In genomic region chr14:62937675-62938074, GRCm38 (mm10) we compare ENCODE assay signal across 13 mouse cellular contexts. TPM values are rescaled to one million over a fixed set of nuclear protein-coding genes. Genes with fewer than 3 reads are reported as not detected.
DNase-seq lines count a peak whose midpoint lies in the region; ATAC-seq and TF ChIP-seq lines count a peak whose summit lies in the region.
"Had no signal": no experiment of that assay in that cellular context is flagged by ENCODE, and none has a peak within 500 bp of the region (broad histone marks: within the 10 kb centered on the region; RNA-seq: fewer than 3 reads in every experiment).

No protein-coding gene starts in this region.

- ATAC-seq in intestine, postnatal 0 days = no peak
- ATAC-seq in intestine, embryonic 16.5 days = no peak
- no peak for ATAC-seq in monocyte, adult 5-6 weeks (replicated peaks; ENCODE audit: insufficient number of reproducible peaks, low FRiP score, low TSS enrichment, poor library complexity, severe bottlenecking)

- H3K4me2 ChIP-seq in intestine, postnatal 0 days (replicated peaks; ENCODE audit: low read depth) = no peak overlapping the region
- H3K4me2 ChIP-seq in intestine, embryonic 16.5 days (ENCODE audit: low read depth, low read length) = no peak overlapping the region
- H3K4me2 ChIP-seq: limb, embryonic 15.5 days; stomach, embryonic 15.5 days had no signal

- 0 out of 2 replicates have a peak, but pooled peaks cover 4% of the 10 kb centered on the region for H3K36me3 ChIP-seq in intestine, postnatal 0 days (ENCODE audit: control insufficient read depth, insufficient read depth)
- H3K36me3 ChIP-seq in intestine, embryonic 16.5 days (ENCODE audit: control insufficient read depth, insufficient read depth, low read length) = no peaks in the 10 kb centered on the region

- TF ChIP-seq CTCF in intestine, postnatal 0 days (IDR thresholded peaks at IDR 0.05; ENCODE audit: low read depth) = peak; percentile 51

- H3K9me3 ChIP-seq in intestine, postnatal 0 days (ENCODE audit: control insufficient read depth) = no peaks in the 10 kb centered on the region
- peaks cover 4% of the 10 kb centered on the region for H3K9me3 ChIP-seq in intestine, embryonic 16.5 days (ENCODE audit: control insufficient read depth, low read length)
- H3K9me3 ChIP-seq: limb, embryonic 15.5 days; stomach, embryonic 15.5 days had no signal

- 79% methylated on average over 5 of the region's 5 CpGs for WGBS in intestine, postnatal 0 days
- WGBS in intestine, embryonic 16.5 days = 70% methylated on average over 5 of the region's 5 CpGs

- H3K27me3 ChIP-seq in intestine, postnatal 0 days (replicated peaks; ENCODE audit: control insufficient read depth, insufficient read depth, low read length) = no peaks in the 10 kb centered on the region
- no peaks in the 10 kb centered on the region for H3K27me3 ChIP-seq in intestine, embryonic 16.5 days (replicated peaks; ENCODE audit: control insufficient read depth, insufficient read depth, low read length)
- H3K27me3 ChIP-seq: limb, embryonic 15.5 days; stomach, embryonic 15.5 days had no signal

- no peak overlapping the region for H3K27ac ChIP-seq in intestine, postnatal 0 days (ENCODE audit: low read depth, low read length)
- H3K27ac ChIP-seq in intestine, embryonic 16.5 days (ENCODE audit: low read length) = no peak overlapping the region
- H3K27ac ChIP-seq: limb, embryonic 15.5 days; stomach, embryonic 15.5 days had no signal

- no peak overlapping the region for H3K9ac ChIP-seq in intestine, postnatal 0 days (ENCODE audit: low read depth, low read length)
- no peak overlapping the region for H3K9ac ChIP-seq in intestine, embryonic 16.5 days (ENCODE audit: low read depth, low read length)
- H3K9ac ChIP-seq: limb, embryonic 15.5 days; stomach, embryonic 15.5 days had no signal

- peak; percentile 18 for DNase-seq in right cerebral cortex, adult 18-20 months
- no peak for DNase-seq in right cerebral cortex, postnatal 14 days
- peak; percentile 52 to 68 for DNase-seq in adrenal gland, postnatal 36 days
- peak; percentile 19 for DNase-seq in retina, postnatal 1 day
- DNase-seq in gastrocnemius, postnatal 4 days (ENCODE audit: low spot score in 2 of 2) = no peak
- DNase-seq: heart, postnatal 4 days had no signal

- no peaks in the 10 kb centered on the region for H3K4me1 ChIP-seq in intestine, postnatal 0 days (replicated peaks; ENCODE audit: control insufficient read depth, insufficient read depth, low read length)
- no peaks in the 10 kb centered on the region for H3K4me1 ChIP-seq in intestine, embryonic 16.5 days (ENCODE audit: control insufficient read depth, insufficient read depth, low read length)
- H3K4me1 ChIP-seq: limb, embryonic 15.5 days; stomach, embryonic 15.5 days had no signal

- H3K4me3 ChIP-seq in intestine, postnatal 0 days (ENCODE audit: low read depth, low read length) = no peak overlapping the region
- no peak overlapping the region for H3K4me3 ChIP-seq in intestine, embryonic 16.5 days (ENCODE audit: low read length)
- H3K4me3 ChIP-seq: limb, embryonic 15.5 days; stomach, embryonic 15.5 days had no signal

RNA-seq across cellular contexts. Expression of gene Defb48, which starts 46.6 kb away (rescaled TPM):
- not detected in 2 replicates for polyA plus RNA-seq in intestine, postnatal 0 days (2015; fragmentation: Nextera tagmentation; extraction: Ambion mirVana)
- polyA plus RNA-seq in intestine, embryonic 16.5 days (2015; fragmentation: Nextera tagmentation; extraction: Ambion mirVana) = not detected in 2 replicates
- total RNA-seq in adrenal gland, postnatal 36 days (2021) = not detected
- total RNA-seq in monocyte, adult 5-6 weeks (2017) = not detected in 3 replicates
- not detected for total RNA-seq in gastrocnemius, postnatal 4 days (2021)
- total RNA-seq: adrenal gland, adult 18-20 months; heart, postnatal 4 days had no signal
- polyA plus RNA-seq: limb, embryonic 15.5 days; neural tube, embryonic 11.5 days; stomach, embryonic 15.5 days had no signal

Comparison
In these comparisons a context has a peak if more than half of its experiments do, and no peak if none do; other contexts are left out.
1. DNase-seq: peak in right cerebral cortex, adult 18-20 months (single experiment), adrenal gland, postnatal 36 days (2 of 2) and retina, postnatal 1 day (single experiment); none in right cerebral cortex, postnatal 14 days (single experiment) and gastrocnemius, postnatal 4 days (0 of 2).